Mouse (Mus musculus) spleen, adult 2 months (tissue): ENCODE measurements around the gene Bdnf. TPM values are rescaled to one million over a fixed set of nuclear protein-coding genes. Genes with fewer than 3 reads are reported as not detected.

Experiments
- DNase-seq, 2 experiments: peaks; one replicate each; pipeline versions ENCODE4 v3.0.0 to v3.0.0-alpha.2; 2012 to 2021; ENCODE audit warnings: low spot score in 2 of 2, low read depth in 1 of 2
- H3K27ac ChIP-seq: fragments of 200-500 bp; 2 replicates; pipeline ENCODE4 v1.5.1; 2012; ENCODE audit warnings: low read length, inconsistent platforms; ENCODE audit not compliant: insufficient read depth
- H3K27me3 ChIP-seq: fragments of 200-500 bp; 2 replicates; pipeline ENCODE4 v1.6.1; 2012; ENCODE audit warnings: mild to moderate bottlenecking, moderate library complexity, low read length, inconsistent platforms; ENCODE audit not compliant: control insufficient read depth, insufficient read depth
- H3K36me3 ChIP-seq: fragments of 200-500 bp; 2 replicates; pipeline ENCODE4 v1.6.1; 2012; ENCODE audit warnings: mild to moderate bottlenecking, low read length, inconsistent platforms; ENCODE audit not compliant: control insufficient read depth, insufficient read depth
- H3K4me1 ChIP-seq: fragments of 200-500 bp; 2 replicates; pipeline ENCODE4 v1.6.1; 2011; ENCODE audit warnings: inconsistent platforms; ENCODE audit not compliant: control insufficient read depth, insufficient read depth, insufficient read length
- H3K4me3 ChIP-seq: fragments of 200-500 bp; 2 replicates; pipeline ENCODE4 v1.5.1; 2011; ENCODE audit warnings: mild to moderate bottlenecking, inconsistent platforms; ENCODE audit not compliant: insufficient read depth, insufficient read length; ENCODE audit errors: extremely low read depth
- CTCF ChIP-seq: fragments of 200-500 bp; IDR thresholded peaks from 2 replicates; pipeline ENCODE4 v1.5.1; 2011; ENCODE audit warnings: mild to moderate bottlenecking, inconsistent platforms; ENCODE audit not compliant: insufficient read depth, insufficient read length, insufficient replicate concordance; ENCODE audit errors: extremely low read depth
- POLR2A ChIP-seq: fragments of 200-500 bp; IDR thresholded peaks from 2 replicates; pipeline ENCODE4 v1.6.1; 2011; ENCODE audit warnings: low read depth, low read length, inconsistent platforms
- WGBS: fragments of 180-500 bp; shearing (Covaris S2); methylation state at CpG from one replicate; pipeline ENCODE4 v1.1.7; 2018; 5-methylcytosine and 5-hydroxymethylcytosine counted together
- polyA plus RNA-seq: library from polyadenylated mRNA; depleted of rRNA; stranded (reverse); fragments of >200 nt; gene quantifications from 2 replicates; pipeline ENCODE4 v1.2.3, GENCODE M21; 2012

Gene Bdnf
- polyA plus RNA-seq, 1 experiment, result 0.01 TPM

DNA sequence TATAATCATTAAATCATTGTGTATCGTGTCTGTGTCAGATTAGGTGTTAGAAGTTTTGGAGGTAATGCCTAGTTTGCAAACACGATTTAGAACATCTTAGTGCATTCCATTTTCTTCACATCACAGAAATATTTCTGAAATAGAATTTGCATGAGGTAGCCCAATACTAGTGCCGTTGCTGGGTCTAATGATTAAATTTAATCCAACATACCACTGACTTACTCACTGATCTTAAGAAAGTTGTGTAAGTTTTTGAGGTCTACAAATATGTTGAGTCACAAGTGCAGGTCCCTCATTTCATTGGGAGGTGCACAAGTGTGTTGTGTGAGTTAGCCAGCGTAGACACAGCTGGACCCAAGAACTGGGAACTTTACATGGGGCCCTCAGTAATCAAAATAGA, 29.1 kb downstream of the Bdnf start:
- Histone ChIP-seq H3K27ac (no peak overlapping the region), H3K36me3 (no peaks in the 10 kb centered on the region), H3K4me1 (no peaks in the 10 kb centered on the region), H3K4me3 (no peak overlapping the region), H3K27me3 (no peaks in the 10 kb centered on the region)
- WGBS, result 83% methylated on average over 4 of the region's 4 CpGs
- TF ChIP-seq POLR2A, result no peak
- no peak for TF ChIP-seq CTCF
- no peak for DNase-seq

DNA sequence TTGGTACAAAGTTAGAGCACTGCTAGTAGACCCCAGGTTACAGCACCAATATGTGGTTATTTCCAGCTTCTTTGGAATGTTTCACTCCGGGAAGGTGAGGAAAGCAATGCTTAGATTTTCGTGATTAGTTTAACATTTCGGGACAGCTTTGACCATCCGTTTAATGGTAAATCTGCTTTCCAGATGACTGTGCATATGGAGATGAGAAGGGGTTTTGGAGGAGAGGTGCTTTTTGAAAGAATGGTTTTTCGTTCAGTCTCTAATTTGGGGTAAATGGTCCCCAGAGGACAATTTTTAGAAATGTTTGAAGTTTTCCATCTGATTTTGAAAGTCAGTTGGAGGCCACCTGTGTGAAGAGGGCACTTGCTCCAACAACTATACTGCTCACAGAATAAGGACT, 29.6 kb downstream of the Bdnf start:
- Histone ChIP-seq H3K27ac (no peak overlapping the region), H3K36me3 (no peaks in the 10 kb centered on the region), H3K4me1 (no peaks in the 10 kb centered on the region), H3K27me3 (no peaks in the 10 kb centered on the region), H3K4me3 (no peak overlapping the region)
- TF ChIP-seq CTCF, result no peak
- TF ChIP-seq POLR2A, result no peak
- DNase-seq, result no peak
- WGBS, result 85% methylated on average over 5 of the region's 5 CpGs

DNA sequence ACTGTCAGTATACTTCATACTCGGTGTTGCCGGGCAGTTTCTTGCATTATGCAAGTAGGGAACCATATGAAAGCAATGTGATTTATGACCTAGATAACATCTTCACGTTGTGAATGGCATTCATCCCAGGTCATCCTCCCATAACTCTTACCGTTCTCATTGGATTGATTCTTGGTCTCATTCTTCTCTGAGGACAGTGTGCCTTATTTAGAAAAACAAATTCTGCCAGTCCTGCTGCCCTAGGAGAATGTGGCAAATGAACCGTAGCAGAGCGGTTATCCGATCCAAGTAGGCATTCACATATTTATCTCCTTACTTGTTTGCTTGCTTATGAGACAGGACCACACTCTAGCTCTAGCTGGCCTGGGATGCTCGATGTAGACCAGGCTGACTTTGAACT, 32.0 kb downstream of the Bdnf start:
- no peaks in the 10 kb centered on the region for H3K36me3 ChIP-seq
- WGBS, result 83% methylated on average over 8 of the region's 8 CpGs
- H3K4me1 ChIP-seq, result no peaks in the 10 kb centered on the region
- DNase-seq, result no peak
- H3K4me3 ChIP-seq, result no peak overlapping the region
- no peak for TF ChIP-seq POLR2A
- no peak for TF ChIP-seq CTCF
- no peak overlapping the region for H3K27ac ChIP-seq
- H3K27me3 ChIP-seq, result no peaks in the 10 kb centered on the region

DNA sequence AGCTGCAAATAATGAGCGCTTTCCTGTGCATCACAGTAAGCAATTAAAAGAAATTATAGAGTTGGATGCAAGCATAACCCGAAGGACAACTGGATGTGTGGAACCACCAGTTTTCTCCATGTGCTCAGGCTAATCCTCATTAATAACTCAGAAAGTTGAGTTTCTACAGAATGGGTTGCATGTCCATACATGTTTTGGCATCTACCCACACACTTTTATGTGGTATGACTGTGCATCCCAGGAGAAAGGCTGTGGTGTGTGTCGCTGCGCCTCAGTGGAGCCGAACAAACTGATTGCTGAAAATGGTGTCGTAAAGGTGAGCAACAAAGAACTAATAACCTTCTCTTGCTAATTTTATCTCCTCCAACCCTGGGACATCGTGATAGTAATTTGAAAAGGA, 34.8 kb downstream of the Bdnf start:
- Histone ChIP-seq H3K27me3 (no peaks in the 10 kb centered on the region), H3K36me3 (no peaks in the 10 kb centered on the region), H3K27ac (no peak overlapping the region), H3K4me3 (no peak overlapping the region), H3K4me1 (no peaks in the 10 kb centered on the region)
- 85% methylated on average over 7 of the region's 7 CpGs for whole genome bisulfite sequencing
- DNase-seq, result no peak
- TF ChIP-seq POLR2A, result no peak
- TF ChIP-seq CTCF, result no peak

DNA sequence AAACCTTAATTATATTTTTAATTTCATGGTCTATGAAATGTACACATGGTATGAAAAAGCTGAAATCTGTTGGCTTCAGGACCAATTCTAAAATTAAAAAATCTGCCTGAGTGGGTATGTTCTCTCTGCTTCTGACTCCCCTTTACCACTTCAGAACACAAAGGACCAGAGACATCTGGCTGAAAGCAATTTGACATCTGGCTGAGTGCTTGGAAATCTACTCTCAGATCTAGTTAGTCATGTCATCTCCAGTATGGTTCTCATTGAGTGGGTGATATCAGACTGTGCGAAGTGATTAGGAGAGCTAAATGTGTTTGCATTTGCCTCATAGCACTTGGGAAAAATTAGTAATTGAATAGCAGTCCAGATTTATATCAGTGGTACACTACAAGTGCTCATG, 36.5 kb downstream of the Bdnf start:
- no peaks in the 10 kb centered on the region for H3K4me1 ChIP-seq
- 86% methylated on average over 1 of the region's 1 CpGs for WGBS
- no peak overlapping the region for H3K27ac ChIP-seq
- no peak overlapping the region for H3K4me3 ChIP-seq
- H3K27me3 ChIP-seq, result no peaks in the 10 kb centered on the region
- DNase-seq, result no peak
- TF ChIP-seq POLR2A (no peak), CTCF (no peak)
- H3K36me3 ChIP-seq, result no peaks in the 10 kb centered on the region

DNA sequence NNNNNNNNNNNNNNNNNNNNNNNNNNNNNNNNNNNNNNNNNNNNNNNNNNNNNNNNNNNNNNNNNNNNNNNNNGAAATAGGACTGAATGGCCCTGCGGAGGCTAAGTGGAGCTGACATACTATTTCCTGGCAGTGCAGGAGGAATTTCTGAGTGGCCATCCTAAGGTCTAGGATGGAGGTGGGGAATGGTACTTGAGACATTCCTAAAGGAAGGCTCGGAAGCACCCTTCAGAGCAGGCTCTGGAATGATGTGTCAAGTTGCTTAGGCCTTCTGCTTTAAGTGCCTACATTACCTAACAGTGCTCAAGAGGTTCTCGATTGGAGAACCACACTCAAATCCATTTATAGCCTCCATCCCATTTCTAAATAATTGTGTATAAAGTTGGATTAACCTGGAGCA, 50.8 kb downstream of the Bdnf start:
- 77% methylated on average over 3 of the region's 3 CpGs for WGBS
- Histone ChIP-seq H3K27ac (no peak overlapping the region), H3K27me3 (no peaks in the 10 kb centered on the region), H3K4me3 (no peak overlapping the region), H3K4me1 (no peaks in the 10 kb centered on the region), H3K36me3 (no peaks in the 10 kb centered on the region)
- TF ChIP-seq CTCF (no peak), POLR2A (no peak)
- no peak for DNase-seq

DNA sequence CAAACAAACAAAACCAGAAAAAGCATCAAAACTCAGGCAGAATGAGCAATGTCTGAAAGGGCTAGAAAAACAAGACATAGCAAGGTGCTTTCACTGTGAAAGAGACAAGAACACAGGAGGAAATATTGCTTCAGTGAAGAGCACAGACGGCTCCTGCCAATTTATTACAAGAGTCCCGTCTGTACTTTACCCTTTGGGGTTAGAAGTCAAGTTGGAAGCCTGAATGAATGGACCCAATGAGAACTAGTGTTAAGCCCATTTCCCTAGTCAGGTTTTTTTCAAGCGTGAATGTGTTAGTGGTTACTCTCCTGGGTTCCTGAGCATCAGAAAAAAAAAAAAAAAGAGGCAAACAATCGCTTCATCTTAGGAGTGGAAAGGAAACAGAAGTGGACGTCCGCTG, 51.3 kb downstream of the Bdnf start:
- no peaks in the 10 kb centered on the region for H3K27me3 ChIP-seq

More for the DNA sequence above, 51.3 kb downstream of the Bdnf start:
- DNase-seq, result no peak
- 22% methylated on average over 6 of the region's 6 CpGs for WGBS
- Histone ChIP-seq H3K4me3 (no peak overlapping the region), H3K4me1 (no peaks in the 10 kb centered on the region), H3K36me3 (no peaks in the 10 kb centered on the region), H3K27ac (no peak overlapping the region)
- no peak for TF ChIP-seq CTCF
- no peak for TF ChIP-seq POLR2A
